Mouse (Mus musculus) liver, embryonic 14.5 days (tissue): ENCODE measurements around the gene Olfr76. TPM values are rescaled to one million over a fixed set of nuclear protein-coding genes. Genes with fewer than 3 reads are reported as not detected.

ENCODE experiments used
- polyA plus RNA-seq, 2 experiments: library from polyadenylated mRNA; depleted of rRNA in 1 of 2; stranded (reverse) in 1 of 2; unstranded in 1 of 2; fragments of >200 nt; fragmentation: Nextera tagmentation in 1 of 2; extraction: Ambion mirVana in 1 of 2; gene quantifications; 2 replicates each; pipeline versions ENCODE4 v1.2.1 to v1.2.3; 2012 to 2014

The Olfr76 gene
- polyA plus RNA-seq, 2 experiments = not detected

Other genes with a start within 250 kb of the Olfr76 start
- not detected in 2 replicates for gene Olfr1419, start 248.1 kb downstream of the Olfr76 start, polyA plus RNA-seq (2012; rRNA removed)
- not detected in 2 replicates for gene Olfr1419, start 248.1 kb downstream of the Olfr76 start, polyA plus RNA-seq (2014; fragmentation: Nextera tagmentation; extraction: Ambion mirVana)
- gene Olfr1420, start 236.6 kb downstream of the Olfr76 start, polyA plus RNA-seq (2012; rRNA removed) = not detected in 2 replicates
- gene Olfr1420, start 236.6 kb downstream of the Olfr76 start, polyA plus RNA-seq (2014; fragmentation: Nextera tagmentation; extraction: Ambion mirVana) = not detected in 2 replicates
- 8.0 and 8.7 TPM in 2 replicates for gene Patl1, start 210.8 kb downstream of the Olfr76 start, polyA plus RNA-seq (2012; rRNA removed)
- 6.0 and 7.1 TPM in 2 replicates for gene Patl1, start 210.8 kb downstream of the Olfr76 start, polyA plus RNA-seq (2014; fragmentation: Nextera tagmentation; extraction: Ambion mirVana)
- 8.2 and 11.7 TPM in 2 replicates for gene Osbp, start 157.3 kb downstream of the Olfr76 start, polyA plus RNA-seq (2012; rRNA removed)
- 3.9 and 5.0 TPM in 2 replicates for gene Osbp, start 157.3 kb downstream of the Olfr76 start, polyA plus RNA-seq (2014; fragmentation: Nextera tagmentation; extraction: Ambion mirVana)
- not detected in 2 replicates for gene Olfr1423, start 81.9 kb downstream of the Olfr76 start, polyA plus RNA-seq (2012; rRNA removed)
- not detected in 2 replicates for gene Olfr1423, start 81.9 kb downstream of the Olfr76 start, polyA plus RNA-seq (2014; fragmentation: Nextera tagmentation; extraction: Ambion mirVana)
- not detected in 2 replicates for gene Olfr1424, start 60.5 kb downstream of the Olfr76 start, polyA plus RNA-seq (2012; rRNA removed)
- not detected in 2 replicates for gene Olfr1424, start 60.5 kb downstream of the Olfr76 start, polyA plus RNA-seq (2014; fragmentation: Nextera tagmentation; extraction: Ambion mirVana)
- gene Olfr1425, start 45.5 kb downstream of the Olfr76 start, polyA plus RNA-seq (2012; rRNA removed) = not detected in 2 replicates
- gene Olfr1425, start 45.5 kb downstream of the Olfr76 start, polyA plus RNA-seq (2014; fragmentation: Nextera tagmentation; extraction: Ambion mirVana) = not detected in 2 replicates
- not detected in 2 replicates for gene Olfr1426, start 31.2 kb downstream of the Olfr76 start, polyA plus RNA-seq (2012; rRNA removed)
- not detected in 2 replicates for gene Olfr1426, start 31.2 kb downstream of the Olfr76 start, polyA plus RNA-seq (2014; fragmentation: Nextera tagmentation; extraction: Ambion mirVana)
- not detected in 2 replicates for gene Olfr1427, start 19.9 kb downstream of the Olfr76 start, polyA plus RNA-seq (2012; rRNA removed)
- gene Olfr1427, start 19.9 kb downstream of the Olfr76 start, polyA plus RNA-seq (2014; fragmentation: Nextera tagmentation; extraction: Ambion mirVana) = not detected in 2 replicates
- gene Olfr1428, start 7.3 kb downstream of the Olfr76 start, polyA plus RNA-seq (2012; rRNA removed) = not detected in 2 replicates
- gene Olfr1428, start 7.3 kb downstream of the Olfr76 start, polyA plus RNA-seq (2014; fragmentation: Nextera tagmentation; extraction: Ambion mirVana) = not detected in 2 replicates
- gene Olfr1555-ps1, start 46.9 kb upstream of the Olfr76 start, polyA plus RNA-seq (2012; rRNA removed) = not detected in 2 replicates
- gene Olfr1555-ps1, start 46.9 kb upstream of the Olfr76 start, polyA plus RNA-seq (2014; fragmentation: Nextera tagmentation; extraction: Ambion mirVana) = not detected in 2 replicates
- not detected in 2 replicates for gene Olfr1431, start 77.4 kb upstream of the Olfr76 start, polyA plus RNA-seq (2012; rRNA removed)
- not detected in 2 replicates for gene Olfr1431, start 77.4 kb upstream of the Olfr76 start, polyA plus RNA-seq (2014; fragmentation: Nextera tagmentation; extraction: Ambion mirVana)
- not detected in 2 replicates for gene Olfr1432, start 109.4 kb upstream of the Olfr76 start, polyA plus RNA-seq (2012; rRNA removed)
- not detected in 2 replicates for gene Olfr1432, start 109.4 kb upstream of the Olfr76 start, polyA plus RNA-seq (2014; fragmentation: Nextera tagmentation; extraction: Ambion mirVana)
- not detected in 2 replicates for gene Olfr262, start 118.5 kb upstream of the Olfr76 start, polyA plus RNA-seq (2012; rRNA removed)
- not detected in 2 replicates for gene Olfr262, start 118.5 kb upstream of the Olfr76 start, polyA plus RNA-seq (2014; fragmentation: Nextera tagmentation; extraction: Ambion mirVana)
- gene Olfr235, start 137.8 kb upstream of the Olfr76 start, polyA plus RNA-seq (2012; rRNA removed) = not detected in 2 replicates
- not detected in 2 replicates for gene Olfr235, start 137.8 kb upstream of the Olfr76 start, polyA plus RNA-seq (2014; fragmentation: Nextera tagmentation; extraction: Ambion mirVana)
- gene Olfr1434, start 156.7 kb upstream of the Olfr76 start, polyA plus RNA-seq (2012; rRNA removed) = not detected in 2 replicates
- not detected in 2 replicates for gene Olfr1434, start 156.7 kb upstream of the Olfr76 start, polyA plus RNA-seq (2014; fragmentation: Nextera tagmentation; extraction: Ambion mirVana)
- not detected in 2 replicates for gene Olfr1436, start 175.9 kb upstream of the Olfr76 start, polyA plus RNA-seq (2012; rRNA removed)
- gene Olfr1436, start 175.9 kb upstream of the Olfr76 start, polyA plus RNA-seq (2014; fragmentation: Nextera tagmentation; extraction: Ambion mirVana) = not detected in 2 replicates
- gene Olfr1437, start 201.9 kb upstream of the Olfr76 start, polyA plus RNA-seq (2012; rRNA removed) = not detected in 2 replicates
- not detected in 2 replicates for gene Olfr1437, start 201.9 kb upstream of the Olfr76 start, polyA plus RNA-seq (2014; fragmentation: Nextera tagmentation; extraction: Ambion mirVana)
- gene Olfr1438-ps1, start 212.7 kb upstream of the Olfr76 start, polyA plus RNA-seq (2012; rRNA removed) = not detected in 2 replicates
- not detected in 2 replicates for gene Olfr1438-ps1, start 212.7 kb upstream of the Olfr76 start, polyA plus RNA-seq (2014; fragmentation: Nextera tagmentation; extraction: Ambion mirVana)